Mouse (Mus musculus) forebrain, embryonic 16.5 days (tissue): Measurements from ENCODE around the gene Jarid2. TPM values are rescaled to one million over a fixed set of nuclear protein-coding genes. Genes with fewer than 3 reads are reported as not detected.
A peak's percentile ranks its signal among the peaks of the same experiment; 100 is the strongest.

Source experiments
- ATAC-seq: fragments of 200-750 bp; cut with Nextera tagmentation; 2 replicates; pipeline ENCODE4 v1.8.0; 2017; ENCODE audit warnings: mild to moderate bottlenecking, moderate library complexity
- H3K27ac ChIP-seq: fragments of 300-500 bp; sonication (generic); 2 replicates; pipeline ENCODE4 v1.5.1; 2014; ENCODE audit warnings: low read length, control low read depth
- H3K27me3 ChIP-seq: fragments of 300-500 bp; sonication (generic); replicated peaks from 2 replicates; pipeline ENCODE4 v1.6.1; 2014; ENCODE audit warnings: low read length; ENCODE audit not compliant: control insufficient read depth, insufficient read depth
- H3K36me3 ChIP-seq: fragments of 300-500 bp; sonication (generic); 2 replicates; pipeline ENCODE4 v1.6.1; 2014; ENCODE audit not compliant: control insufficient read depth, insufficient read depth
- H3K4me1 ChIP-seq: fragments of 300-500 bp; sonication (generic); replicated peaks from 2 replicates; pipeline ENCODE4 v1.6.1; 2014; ENCODE audit warnings: low read length; ENCODE audit not compliant: control insufficient read depth, insufficient read depth
- H3K4me2 ChIP-seq: fragments of 300-500 bp; sonication (generic); 2 replicates; pipeline ENCODE4 v1.6.1; 2014; ENCODE audit warnings: mild to moderate bottlenecking, low read length, control low read depth
- H3K4me3 ChIP-seq: fragments of 300-500 bp; sonication (generic); replicated peaks from 2 replicates; pipeline ENCODE4 v1.5.1; 2014; ENCODE audit warnings: mild to moderate bottlenecking, low read length, control low read depth
- H3K9ac ChIP-seq: fragments of 300-500 bp; sonication (generic); replicated peaks from 2 replicates; pipeline ENCODE4 v1.6.1; 2014; ENCODE audit warnings: low read depth, low read length, control low read depth
- H3K9me3 ChIP-seq: fragments of 300-500 bp; sonication (generic); 2 replicates; pipeline ENCODE4 v1.6.1; 2016; ENCODE audit warnings: low read length; ENCODE audit not compliant: control insufficient read depth
- WGBS: fragments of 180-500 bp; shearing (Covaris S2); extraction: QIAGEN DNeasy Blood & Tissue Kit; methylation state at CpG from one replicate; pipeline ENCODE4 v1.1.7; 2014; 5-methylcytosine and 5-hydroxymethylcytosine counted together
- polyA plus RNA-seq: library from polyadenylated mRNA; unstranded; fragments of >200 nt; fragmentation: Nextera tagmentation; extraction: Ambion mirVana; gene quantifications from 2 replicates; pipeline ENCODE4 v1.2.1, GENCODE M21; 2015

The Jarid2 gene
- polyA plus RNA-seq, 1 experiment from 2014 or later: 37.5 TPM

- Histone ChIP-seq H3K27ac (no peak overlapping the region), H3K9me3 (no peaks in the 10 kb centered on the region), H3K27me3 (no peaks in the 10 kb centered on the region), H3K9ac (no peak overlapping the region), H3K4me2 (no peak overlapping the region), H3K36me3 (peaks cover 34% of the 10 kb centered on the region), H3K4me3 (no peak overlapping the region), H3K4me1 (peaks cover 13% of the 10 kb centered on the region)
- peak; percentile 36; the same call in 1 of the 2 replicates for ATAC-seq
- 73% methylated on average over 2 of the region's 2 CpGs for WGBS
These were observed 183.6 kb downstream of the Jarid2 start for GRCm38 (mm10) chr13:44912851-44913250.

GRCm38 (mm10) chr13:44913560-44913959 is 184.3 kb downstream of the Jarid2 start:
- Histone ChIP-seq H3K27ac (no peak overlapping the region), H3K4me1 (0 out of 2 replicates have a peak, but pooled peaks cover 10% of the 10 kb centered on the region), H3K27me3 (no peaks in the 10 kb centered on the region), H3K4me2 (no peak overlapping the region), H3K9me3 (no peaks in the 10 kb centered on the region), H3K9ac (no peak overlapping the region), H3K4me3 (no peak overlapping the region), H3K36me3 (peaks cover 36% of the 10 kb centered on the region)
- ATAC-seq: no peak
- 58% methylated on average over 7 of the region's 7 CpGs for WGBS

GRCm38 (mm10) chr13:44915382-44915781 is 186.1 kb downstream of the Jarid2 start:
- Histone ChIP-seq H3K9ac (no peak overlapping the region), H3K9me3 (no peaks in the 10 kb centered on the region), H3K27ac (no peak overlapping the region), H3K27me3 (no peaks in the 10 kb centered on the region), H3K4me2 (no peak overlapping the region), H3K4me3 (no peak overlapping the region), H3K4me1 (0 out of 2 replicates have a peak, but pooled peaks cover 8% of the 10 kb centered on the region), H3K36me3 (peaks cover 43% of the 10 kb centered on the region)
- ATAC-seq: no peak
- WGBS: 91% methylated on average over 5 of the region's 5 CpGs

- H3K9me3 ChIP-seq: no peaks in the 10 kb centered on the region
- 0 out of 2 replicates have a peak, but pooled peaks cover 8% of the 10 kb centered on the region for H3K4me1 ChIP-seq
- no peak overlapping the region for H3K4me2 ChIP-seq
- H3K36me3 ChIP-seq: peaks cover 44% of the 10 kb centered on the region
- no peak overlapping the region for H3K27ac ChIP-seq
- no peak overlapping the region for H3K4me3 ChIP-seq
- no peak for ATAC-seq
- no peaks in the 10 kb centered on the region for H3K27me3 ChIP-seq
- 74% methylated on average over 4 of the region's 4 CpGs for WGBS
- H3K9ac ChIP-seq: no peak overlapping the region
These were observed 186.7 kb downstream of the Jarid2 start for GRCm38 (mm10) chr13:44915945-44916344.

GRCm38 (mm10) chr13:44917202-44917601 is 187.9 kb downstream of the Jarid2 start:
- Histone ChIP-seq H3K27me3 (no peaks in the 10 kb centered on the region), H3K9me3 (no peaks in the 10 kb centered on the region), H3K4me3 (no peak overlapping the region), H3K4me2 (no peak overlapping the region), H3K9ac (no peak overlapping the region), H3K36me3 (peaks cover 50% of the 10 kb centered on the region), H3K4me1 (0 out of 2 replicates have a peak, but pooled peaks cover 7% of the 10 kb centered on the region), H3K27ac (no peak overlapping the region)
- ATAC-seq: no peak
- WGBS: 96% methylated on average over 4 of the region's 4 CpGs

GRCm38 (mm10) chr13:44918269-44918668 is 189.0 kb downstream of the Jarid2 start:
- peak; percentile 39; the same call in 1 of the 2 replicates for ATAC-seq
- 0 out of 2 replicates have a peak, but pooled peaks cover 2% of the 10 kb centered on the region for H3K4me1 ChIP-seq
- H3K4me2 ChIP-seq: no peak overlapping the region
- H3K9me3 ChIP-seq: no peaks in the 10 kb centered on the region
- 77% methylated on average over 2 of the region's 2 CpGs for WGBS
- H3K27ac ChIP-seq: no peak overlapping the region
- H3K27me3 ChIP-seq: no peaks in the 10 kb centered on the region
- H3K4me3 ChIP-seq: no peak overlapping the region
- peaks cover 51% of the 10 kb centered on the region for H3K36me3 ChIP-seq
- no peak overlapping the region for H3K9ac ChIP-seq

GRCm38 (mm10) chr13:44921095-44921494 is 191.8 kb downstream of the Jarid2 start:
- Histone ChIP-seq H3K4me1 (0 out of 2 replicates have a peak, but pooled peaks cover 2% of the 10 kb centered on the region), H3K36me3 (peaks cover 36% of the 10 kb centered on the region), H3K9ac (no peak overlapping the region), H3K9me3 (no peaks in the 10 kb centered on the region), H3K4me3 (no peak overlapping the region), H3K27ac (no peak overlapping the region), H3K27me3 (no peaks in the 10 kb centered on the region), H3K4me2 (no peak overlapping the region)
- ATAC-seq: peak; percentile 54
- WGBS: 37% methylated on average over 10 of the region's 10 CpGs

GRCm38 (mm10) chr13:44921721-44922120 is 192.4 kb downstream of the Jarid2 start:
- Histone ChIP-seq H3K27me3 (no peaks in the 10 kb centered on the region), H3K9ac (no peak overlapping the region), H3K4me1 (0 out of 2 replicates have a peak, but pooled peaks cover 2% of the 10 kb centered on the region), H3K4me2 (no peak overlapping the region), H3K27ac (no peak overlapping the region), H3K36me3 (peaks cover 31% of the 10 kb centered on the region), H3K4me3 (no peak overlapping the region), H3K9me3 (no peaks in the 10 kb centered on the region)
- no peak for ATAC-seq
- 95% methylated on average over 5 of the region's 5 CpGs for WGBS

GRCm38 (mm10) chr13:44924042-44924441 is 194.8 kb downstream of the Jarid2 start:
- no peak overlapping the region for H3K4me2 ChIP-seq
- H3K4me3 ChIP-seq: no peak overlapping the region
- H3K27me3 ChIP-seq: no peaks in the 10 kb centered on the region
- no peak for ATAC-seq
- peaks cover 18% of the 10 kb centered on the region for H3K36me3 ChIP-seq
- H3K4me1 ChIP-seq: no peaks in the 10 kb centered on the region
- 91% methylated on average over 3 of the region's 3 CpGs for WGBS
- H3K9ac ChIP-seq: no peak overlapping the region
- no peak overlapping the region for H3K27ac ChIP-seq
- H3K9me3 ChIP-seq: no peaks in the 10 kb centered on the region

- 85% methylated on average over 2 of the region's 2 CpGs for WGBS
- Histone ChIP-seq H3K27ac (no peak overlapping the region), H3K4me3 (no peak overlapping the region), H3K9ac (no peak overlapping the region), H3K27me3 (no peaks in the 10 kb centered on the region), H3K4me2 (no peak overlapping the region), H3K36me3 (peaks cover 15% of the 10 kb centered on the region), H3K4me1 (no peaks in the 10 kb centered on the region), H3K9me3 (no peaks in the 10 kb centered on the region)
- no peak for ATAC-seq
These were observed 195.9 kb downstream of the Jarid2 start for GRCm38 (mm10) chr13:44925173-44925572.
